Mouse (Mus musculus) erythroblast, embryonic 14.5 days (primary cell): ENCODE results near the gene Wdr90. TPM values are rescaled to one million over a fixed set of nuclear protein-coding genes. Genes with fewer than 3 reads are reported as not detected.
"Not testable (repeated sequence)": the region's sequence is repeated elsewhere in the genome, so short reads cannot be mapped to it uniquely, and the experiment has no call there.

Source experiments
- H3K27me3 ChIP-seq: 2 replicates; pipeline ENCODE4 v1.6.1; 2012; ENCODE audit warnings: inconsistent platforms; ENCODE audit not compliant: control insufficient read depth
- H3K36me3 ChIP-seq: 2 replicates; pipeline ENCODE4 v1.6.1; 2012; ENCODE audit warnings: mild to moderate bottlenecking, inconsistent platforms; ENCODE audit not compliant: control insufficient read depth
- H3K4me1 ChIP-seq: 2 replicates; pipeline ENCODE4 v1.6.1; 2012; ENCODE audit warnings: inconsistent platforms; ENCODE audit not compliant: control insufficient read depth
- H3K4me3 ChIP-seq: replicated peaks from 2 replicates; pipeline ENCODE3; 2012; ENCODE audit warnings: moderate library complexity, mild to moderate bottlenecking, inconsistent platforms
- H3K9me3 ChIP-seq: 2 replicates; pipeline ENCODE4 v1.6.1; 2012; ENCODE audit warnings: low read length, inconsistent platforms, mixed read lengths; ENCODE audit not compliant: control insufficient read depth
- GATA1 ChIP-seq: IDR thresholded peaks from 2 replicates; pipeline ENCODE4 v1.6.1; 2012; ENCODE audit warnings: low read length, inconsistent platforms, mixed read lengths
- TAL1 ChIP-seq: IDR thresholded peaks from 3 replicates; pipeline ENCODE4 v1.6.1; 2012; ENCODE audit warnings: low read length, inconsistent platforms, mixed read lengths
- polyA plus RNA-seq: library from polyadenylated mRNA; stranded (reverse); fragments of >175 nt; gene quantifications from 2 replicates; pipeline ENCODE4 v1.2.3, GENCODE M21; 2012

The Wdr90 gene
- polyA plus RNA-seq, 1 experiment = 1.9 TPM

GRCm38 (mm10) chr17:25818851-25819780 lies 42.2 kb downstream of the Wdr90 start:
- H3K27me3 ChIP-seq = peaks cover 80% of the 10 kb centered on the region
- H3K9me3 ChIP-seq = no peaks in the 10 kb centered on the region
- TF ChIP-seq TAL1 (no peak), GATA1 (no peak)
- no peaks in the 10 kb centered on the region for H3K36me3 ChIP-seq
- H3K4me1 ChIP-seq = peaks cover 26% of the 10 kb centered on the region
- H3K4me3 ChIP-seq = peak overlapping the region; percentile 7

GRCm38 (mm10) chr17:25817662-25818061 lies 43.6 kb downstream of the Wdr90 start:
- H3K27me3 ChIP-seq = peaks cover 90% of the 10 kb centered on the region
- no peaks in the 10 kb centered on the region for H3K9me3 ChIP-seq
- no peak for TF ChIP-seq TAL1
- no peak for TF ChIP-seq GATA1
- H3K4me3 ChIP-seq = no peak overlapping the region
- H3K4me1 ChIP-seq = peaks cover 13% of the 10 kb centered on the region
- no peaks in the 10 kb centered on the region for H3K36me3 ChIP-seq

GRCm38 (mm10) chr17:25813471-25813870 lies 47.8 kb downstream of the Wdr90 start:
- Histone ChIP-seq H3K4me3 (no peak overlapping the region), H3K4me1 (peaks cover 11% of the 10 kb centered on the region), H3K27me3 (peaks cover 91% of the 10 kb centered on the region), H3K36me3 (no peaks in the 10 kb centered on the region), H3K9me3 (peaks cover 4% of the 10 kb centered on the region; the same call in 1 of the 2 replicates)
- TF ChIP-seq TAL1 (no peak), GATA1 (no peak)

- H3K36me3 ChIP-seq = no peaks in the 10 kb centered on the region
- TF ChIP-seq TAL1 = no peak
- TF ChIP-seq GATA1 = no peak
- peaks cover 11% of the 10 kb centered on the region for H3K4me1 ChIP-seq
- H3K27me3 ChIP-seq = peaks cover 85% of the 10 kb centered on the region
- no peak overlapping the region for H3K4me3 ChIP-seq
- peaks cover 4% of the 10 kb centered on the region; the same call in 1 of the 2 replicates for H3K9me3 ChIP-seq
These were observed 50.4 kb downstream of the Wdr90 start for GRCm38 (mm10) chr17:25810890-25811289.

GRCm38 (mm10) chr17:25809606-25810340 lies 51.5 kb downstream of the Wdr90 start:
- Histone ChIP-seq H3K4me3 (peak overlapping the region; percentile 28), H3K36me3 (no peaks in the 10 kb centered on the region), H3K27me3 (peaks cover 85% of the 10 kb centered on the region), H3K9me3 (peaks cover 4% of the 10 kb centered on the region; the same call in 1 of the 2 replicates), H3K4me1 (peaks cover 11% of the 10 kb centered on the region)
- no peak for TF ChIP-seq TAL1

- H3K9me3 ChIP-seq = peaks cover 4% of the 10 kb centered on the region; the same call in 1 of the 2 replicates
- TF ChIP-seq GATA1 = no peak
- TF ChIP-seq TAL1 = no peak
- H3K27me3 ChIP-seq = peaks cover 81% of the 10 kb centered on the region
- H3K36me3 ChIP-seq = no peaks in the 10 kb centered on the region
- peak within 1 kb of the TSS; percentile 28 for H3K4me3 ChIP-seq
- peaks cover 11% of the 10 kb centered on the region for H3K4me1 ChIP-seq
These were observed 52.3 kb downstream of the Wdr90 start, which contains the start of gene Fbxl16 for GRCm38 (mm10) chr17:25808789-25809605. TSS of gene Fbxl16 (plus strand) at chr17:25809085.

- H3K27me3 ChIP-seq = peaks cover 82% of the 10 kb centered on the region
These were observed 53.3 kb downstream of the Wdr90 start for GRCm38 (mm10) chr17:25808028-25808427.

GRCm38 (mm10) chr17:25807452-25807851 lies 53.8 kb downstream of the Wdr90 start:
- not testable (repeated sequence) for H3K36me3 ChIP-seq, H3K9me3 ChIP-seq, H3K4me3 ChIP-seq
- Histone ChIP-seq H3K27me3 (peaks cover 81% of the 10 kb centered on the region), H3K4me1 (peaks cover 11% of the 10 kb centered on the region)

More at GRCm38 (mm10) chr17:25808028-25808427, 53.3 kb downstream of the Wdr90 start:
- Histone ChIP-seq H3K4me3 (no peak overlapping the region), H3K9me3 (peaks cover 4% of the 10 kb centered on the region; the same call in 1 of the 2 replicates), H3K36me3 (no peaks in the 10 kb centered on the region), H3K4me1 (peaks cover 11% of the 10 kb centered on the region)
- TF ChIP-seq TAL1 (no peak), GATA1 (no peak)

GRCm38 (mm10) chr17:25806507-25806906 lies 54.8 kb downstream of the Wdr90 start:
- H3K36me3 ChIP-seq = no peaks in the 10 kb centered on the region
- no peak overlapping the region for H3K4me3 ChIP-seq
- H3K27me3 ChIP-seq = peaks cover 80% of the 10 kb centered on the region
- peaks cover 4% of the 10 kb centered on the region; the same call in 1 of the 2 replicates for H3K9me3 ChIP-seq
- H3K4me1 ChIP-seq = peaks cover 11% of the 10 kb centered on the region
- TF ChIP-seq GATA1 (no peak), TAL1 (no peak)
